In the genomic region with DNA sequence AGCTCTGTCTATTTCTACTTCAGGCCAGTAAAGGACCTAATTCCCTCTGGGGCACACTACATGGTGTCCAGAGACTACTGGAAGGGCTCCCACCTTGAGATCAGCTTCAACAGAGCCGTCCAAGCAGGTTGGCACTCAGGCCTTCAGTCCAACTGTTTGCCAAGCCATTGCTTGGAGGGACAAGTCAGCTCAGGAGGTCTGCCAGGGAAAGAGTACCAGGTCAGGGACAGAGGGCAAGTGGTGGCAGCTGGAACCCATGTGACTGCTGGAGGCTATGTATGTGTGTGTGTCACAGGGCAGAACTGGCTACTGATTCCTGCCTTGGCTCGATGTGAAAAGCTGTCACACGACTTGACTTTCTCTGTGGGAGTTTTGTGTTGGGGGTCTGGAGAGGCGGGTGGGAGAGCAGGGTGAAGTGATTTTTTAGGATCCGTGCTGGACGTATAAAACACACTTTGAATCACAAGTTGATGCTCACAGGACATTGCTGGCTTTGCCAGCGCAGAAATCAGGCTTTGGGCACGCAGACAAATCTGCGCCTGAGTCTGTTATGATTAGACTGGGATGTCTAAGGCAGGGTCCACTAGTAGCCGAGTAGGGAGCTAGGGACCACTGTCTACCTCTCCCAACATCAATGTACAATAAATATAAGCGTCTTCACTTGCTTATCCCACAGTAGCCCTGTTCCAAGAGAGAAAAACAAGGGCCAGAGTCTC, we compare ENCODE assay signal across 9 mouse cellular contexts.
A peak's percentile ranks its signal among the peaks of the same experiment; 100 is the strongest.
DNase-seq lines count a peak whose midpoint lies in the region.
"Had no signal": no experiment of that assay in that cellular context is flagged by ENCODE, and none has a peak within 500 bp of the region (broad histone marks: within the 10 kb centered on the region; RNA-seq: fewer than 3 reads in every experiment).

No protein-coding gene starts in this region.

- DNase-seq in cerebellum, postnatal 14 days, result peak; percentile 53 to 60
- no peak for DNase-seq in cerebellum, adult 8-10 months
- DNase-seq in left cerebral cortex, postnatal 4 days, result peak; percentile 45
- no peak for DNase-seq in left cerebral cortex, postnatal 25 days (ENCODE audit: low spot score in 2 of 2)
- peak; percentile 52 for DNase-seq in brain, adult 2 months (ENCODE audit: low read depth, low spot score)
- peak; percentile 28 to 57 for DNase-seq in heart, postnatal 36 days
- DNase-seq in B cell, adult 2 months, result no peak
- no peak for DNase-seq in thymus, postnatal 25 days
- DNase-seq: kidney, adult 18-20 months had no signal

- intact Hi-C loops in left cerebral cortex, postnatal 4 days (cut with DNase I), result no loop called here
- intact Hi-C loops in left cerebral cortex, postnatal 25 days (cut with DNase I), result loop anchor here (10.0 kb wide), 1 partner anchor 158 kb away; no protein-coding TSS in a partner anchor
- intact Hi-C loops in heart, postnatal 36 days (cut with DNase I), result loop anchor here (5.0 to 10.0 kb wide), 3 partner anchors 50 to 455 kb away; a partner anchor contains a TSS

Comparison
In these comparisons a context has a peak if more than half of its experiments do, and no peak if none do; other contexts are left out.
1. DNase-seq: peak in cerebellum, postnatal 14 days (2 of 2), left cerebral cortex, postnatal 4 days (single experiment), brain, adult 2 months (single experiment) and heart, postnatal 36 days (2 of 2); none in cerebellum, adult 8-10 months (single experiment), left cerebral cortex, postnatal 25 days (0 of 2), B cell, adult 2 months (0 of 2) and thymus, postnatal 25 days (single experiment).